Mouse (Mus musculus) gastrocnemius, postnatal 10 days (tissue): Measurements from ENCODE around the gene Lpcat4. TPM values are rescaled to one million over a fixed set of nuclear protein-coding genes. Genes with fewer than 3 reads are reported as not detected.
"Not testable (repeated sequence)": the region's sequence is repeated elsewhere in the genome, so short reads cannot be mapped to it uniquely, and the experiment has no call there.

Experiments used
- DNase-seq: peaks from one replicate; pipeline ENCODE4 v3.0.0; 2021; ENCODE audit warnings: mixed read lengths
- total RNA-seq, 2 experiments: library from RNA; stranded (reverse); gene quantifications; 2 replicates each; pipeline ENCODE4 v1.2.3; 2021

Gene Lpcat4
- total RNA-seq, 2 experiments from 2014 or later: 3.0 to 5.3 TPM

DNA sequence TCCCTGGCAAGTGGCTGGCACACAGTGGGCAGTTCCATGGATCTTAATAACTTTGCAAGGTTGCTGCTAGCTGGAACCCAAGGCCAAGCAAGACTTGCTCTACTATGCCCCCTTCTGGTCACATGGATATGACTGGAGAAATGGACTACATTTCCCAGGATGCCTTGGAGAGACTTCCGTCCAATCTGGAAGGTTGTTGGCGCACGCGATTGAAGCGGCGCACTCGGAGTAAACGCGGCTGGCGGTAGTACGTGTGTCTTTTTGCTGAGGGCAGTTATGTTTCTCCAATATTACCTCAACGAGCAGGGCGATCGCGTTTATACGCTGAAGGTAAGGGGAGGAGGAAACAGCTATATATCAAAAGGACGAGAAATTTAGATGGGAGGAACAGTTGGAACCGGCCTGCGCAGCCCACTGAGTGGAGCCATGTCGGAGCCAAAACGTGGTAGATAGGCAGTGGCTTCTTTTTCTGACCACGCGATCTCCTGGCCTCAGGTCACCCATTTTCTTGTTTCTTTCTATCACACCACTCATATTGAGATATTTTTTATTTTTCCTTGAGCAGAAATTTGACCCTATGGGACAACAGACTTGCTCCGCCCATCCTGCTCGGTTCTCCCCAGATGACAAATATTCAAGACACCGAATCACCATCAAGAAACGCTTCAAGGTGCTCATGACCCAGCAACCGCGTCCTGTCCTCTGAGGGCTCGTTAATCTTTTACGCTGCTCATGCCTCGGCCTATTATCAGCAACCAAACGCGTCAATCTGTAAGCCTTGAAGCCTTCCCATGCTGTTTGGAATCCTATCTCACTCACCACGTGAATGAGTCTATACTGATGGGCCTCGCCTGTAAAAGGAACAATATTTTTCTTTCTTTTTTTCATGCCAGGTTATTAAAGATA lies 22.7 kb downstream of the Lpcat4 start, which contains the start of gene Nop10:
Gene Nop10, plus strand, starts transcription at position 179 of the 906 bp plus-strand sequence.
- DNase-seq: peak; percentile 70

DNA sequence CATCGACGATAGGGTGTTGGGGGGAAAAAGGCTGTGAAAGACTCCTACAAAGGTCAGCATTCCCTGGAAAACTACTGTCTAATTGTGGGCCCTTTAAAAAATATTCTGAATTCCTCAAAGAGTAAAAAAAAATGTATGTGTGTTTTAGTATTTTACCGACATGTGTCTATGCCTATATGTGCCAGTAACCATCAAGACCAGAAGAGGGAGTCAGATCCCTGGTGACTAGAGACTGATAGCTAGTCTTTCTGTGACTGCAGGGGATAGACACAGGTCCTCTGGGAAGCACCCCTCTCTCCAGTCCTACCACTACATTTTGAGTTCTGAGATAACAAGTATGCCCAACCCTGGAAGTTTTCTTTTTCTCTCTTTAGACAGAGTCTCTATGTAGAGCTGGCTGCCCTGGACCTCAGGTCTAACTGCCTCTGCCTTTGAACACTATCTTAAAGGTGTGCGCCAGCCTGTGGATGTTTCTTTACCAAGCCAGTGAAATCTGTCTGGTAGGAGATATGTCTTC lies 23.6 kb downstream of the Lpcat4 start:
- DNase-seq: no peak

DNA sequence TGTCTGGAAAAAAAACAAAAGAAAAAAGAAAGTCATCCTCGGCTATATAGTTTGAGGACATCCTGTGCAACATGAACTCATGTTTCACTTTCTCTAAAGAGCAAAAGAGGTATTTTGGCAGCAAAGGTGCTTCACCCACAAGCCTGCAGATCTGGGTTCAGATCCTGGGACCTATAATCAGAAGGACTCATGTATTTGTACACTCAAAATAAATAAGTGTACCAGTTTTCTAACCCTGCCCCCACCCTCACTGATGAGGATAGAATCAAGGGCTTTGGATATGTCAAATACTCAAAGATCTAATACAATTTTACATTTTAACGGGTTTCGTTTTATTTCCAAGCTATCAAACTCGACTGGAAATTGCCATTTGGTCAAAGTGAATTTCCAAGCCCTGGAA lies 25.1 kb downstream of the Lpcat4 start:
- no peak for DNase-seq

DNA sequence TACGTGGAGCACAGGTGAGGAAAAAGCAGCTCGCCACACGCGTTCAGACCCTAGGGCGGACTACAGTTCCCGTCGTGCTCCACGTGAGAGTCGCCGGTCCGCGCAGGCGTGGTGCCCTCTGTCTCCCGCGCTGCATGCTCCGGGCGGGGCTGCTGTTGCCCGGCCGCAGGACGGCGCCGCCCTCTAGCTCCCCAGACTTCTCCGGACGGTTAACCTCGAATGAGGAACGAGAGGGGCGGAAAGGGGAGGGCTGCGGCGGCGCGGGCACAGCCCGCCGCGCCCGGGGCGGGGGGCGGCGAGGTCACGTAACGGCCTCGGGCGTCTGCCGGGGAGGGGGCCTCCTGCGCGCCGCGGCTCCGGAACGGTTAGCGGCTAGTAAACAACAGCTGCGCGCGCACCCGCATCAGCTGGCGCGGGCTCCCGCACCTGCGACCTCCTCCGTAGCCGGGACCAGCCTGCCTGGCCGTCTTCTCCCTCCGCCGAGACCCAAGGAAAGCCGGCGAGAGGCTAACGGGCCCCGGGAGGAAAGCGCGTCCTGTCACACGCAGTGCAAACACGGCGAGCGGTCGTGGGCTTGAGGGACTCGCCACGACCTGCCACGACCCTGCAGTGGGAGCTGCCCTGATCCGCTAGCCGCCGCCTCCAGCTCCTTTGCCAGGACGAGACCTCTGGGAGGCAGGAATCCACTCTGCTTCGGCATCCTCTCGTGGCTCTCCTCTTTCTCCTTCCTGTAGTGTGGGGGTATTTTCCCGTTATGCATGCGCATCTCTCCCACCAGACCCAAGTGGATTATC lies 26.4 kb downstream of the Lpcat4 start, which contains the start of gene Slc12a6:
Gene Slc12a6, plus strand, starts transcription at position 378 of the 794 bp plus-strand sequence.
- peak; percentile 93 for DNase-seq

DNA sequence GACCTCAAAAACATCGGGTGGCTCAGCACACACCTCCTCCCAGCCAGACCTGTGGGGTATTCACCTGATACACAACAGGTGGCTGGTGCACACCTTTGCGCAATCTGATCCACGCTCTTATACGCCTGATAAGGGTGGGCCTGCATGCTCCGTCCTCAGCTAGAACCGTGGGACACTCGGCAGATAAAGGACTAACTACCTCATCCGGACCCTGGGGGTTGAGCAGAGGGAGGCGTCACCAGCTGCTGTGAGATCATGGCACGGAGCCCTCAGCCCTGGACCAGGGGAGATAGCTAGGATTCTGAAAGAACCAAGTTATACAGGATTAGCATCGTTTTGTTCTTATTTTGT lies 26.9 kb downstream of the Lpcat4 start, which contains the start of gene Gm21985:
Gene Gm21985, plus strand, starts transcription at position 73 of the 351 bp plus-strand sequence.
- peak; percentile 74 for DNase-seq

DNA sequence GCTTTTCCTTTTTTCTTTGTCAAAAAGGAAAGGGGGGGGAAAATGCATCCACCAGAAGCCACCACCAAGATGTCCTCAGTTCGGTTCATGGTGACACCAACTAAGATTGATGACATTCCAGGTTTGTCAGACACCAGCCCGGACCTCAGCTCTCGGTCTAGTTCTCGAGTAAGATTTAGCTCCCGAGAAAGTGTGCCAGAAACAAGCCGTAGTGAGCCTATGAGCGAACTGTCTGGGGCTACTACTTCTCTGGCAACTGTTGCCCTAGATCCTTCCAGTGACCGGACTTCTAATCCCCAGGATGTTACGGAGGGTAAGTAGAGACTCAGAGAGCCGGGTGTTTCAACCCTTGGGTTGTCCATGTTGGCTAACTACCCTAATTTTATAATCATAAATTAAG lies 27.5 kb downstream of the Lpcat4 start:
- no peak for DNase-seq

DNA sequence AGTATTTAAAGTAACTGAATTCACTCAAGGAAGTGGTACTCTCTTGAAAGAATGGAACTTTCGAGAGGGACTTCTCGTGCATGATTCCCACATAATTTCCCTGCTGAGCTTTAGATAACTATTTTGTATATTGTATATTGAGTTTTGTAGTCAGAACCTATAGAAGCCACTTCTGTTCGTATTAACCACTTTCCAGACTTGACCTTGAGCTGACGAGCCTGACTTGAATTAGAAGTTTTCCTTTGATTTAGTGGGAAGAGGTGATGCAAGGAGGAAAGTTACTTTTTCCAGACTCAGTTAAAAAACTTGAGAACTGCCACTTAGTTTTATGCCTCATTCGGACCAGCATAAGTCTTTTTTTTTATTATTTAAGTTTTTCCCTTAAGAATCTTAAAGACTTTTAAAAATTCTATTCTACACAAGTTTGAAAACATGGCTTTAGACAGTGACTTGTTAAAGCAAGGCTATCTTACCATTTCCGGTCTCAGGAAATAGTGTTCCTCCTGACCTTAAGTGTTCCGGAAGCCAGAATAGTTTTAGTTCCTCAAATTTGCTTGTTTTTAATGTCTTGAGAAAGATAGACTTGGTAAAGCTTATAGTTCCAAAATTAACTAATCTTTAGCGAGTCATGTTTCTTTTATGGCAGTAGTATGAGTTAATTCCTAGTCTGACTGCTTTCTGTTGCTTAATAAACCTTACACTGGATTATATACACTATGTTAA lies 28.4 kb downstream of the Lpcat4 start:
- DNase-seq: no peak

DNA sequence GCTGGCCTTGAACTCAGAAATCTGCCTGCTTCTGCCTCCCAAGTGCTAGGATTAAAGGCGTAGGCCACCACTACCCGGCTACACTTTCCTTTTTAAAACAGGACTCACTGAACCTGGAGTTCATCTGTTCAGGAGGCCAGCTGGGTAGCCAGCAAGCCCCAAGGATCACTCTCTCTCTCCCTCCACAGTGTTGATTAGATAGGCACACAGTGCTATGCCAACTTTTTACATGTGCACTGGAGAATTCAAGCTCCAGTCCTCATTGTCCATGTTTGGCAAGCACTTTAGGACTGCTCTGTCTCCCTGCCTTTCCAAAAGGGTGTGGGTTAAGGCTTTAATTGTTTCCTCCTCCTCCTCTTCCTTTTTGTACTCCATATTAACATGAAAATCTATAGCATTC lies 30.7 kb downstream of the Lpcat4 start:
- no peak for DNase-seq

DNA sequence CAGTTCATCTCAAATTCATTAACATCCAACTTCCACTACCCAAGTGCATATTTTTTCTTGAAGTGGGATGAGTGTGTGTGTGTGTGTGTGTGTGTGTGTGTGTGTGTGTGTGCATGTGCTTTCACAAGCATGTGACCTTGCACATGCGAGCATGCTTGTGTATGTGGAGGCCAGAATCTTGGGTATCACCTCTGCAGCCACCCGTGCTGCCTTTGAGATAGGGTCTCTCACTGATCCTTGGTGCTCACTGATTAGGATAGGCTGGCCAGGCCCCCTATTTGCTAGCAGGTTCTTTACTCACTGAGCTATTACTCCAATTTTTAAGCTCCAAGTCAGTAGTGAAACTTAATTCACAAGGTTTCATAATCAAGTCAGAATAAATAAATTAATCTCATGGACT lies 33.6 kb downstream of the Lpcat4 start:
- DNase-seq: no peak

DNA sequence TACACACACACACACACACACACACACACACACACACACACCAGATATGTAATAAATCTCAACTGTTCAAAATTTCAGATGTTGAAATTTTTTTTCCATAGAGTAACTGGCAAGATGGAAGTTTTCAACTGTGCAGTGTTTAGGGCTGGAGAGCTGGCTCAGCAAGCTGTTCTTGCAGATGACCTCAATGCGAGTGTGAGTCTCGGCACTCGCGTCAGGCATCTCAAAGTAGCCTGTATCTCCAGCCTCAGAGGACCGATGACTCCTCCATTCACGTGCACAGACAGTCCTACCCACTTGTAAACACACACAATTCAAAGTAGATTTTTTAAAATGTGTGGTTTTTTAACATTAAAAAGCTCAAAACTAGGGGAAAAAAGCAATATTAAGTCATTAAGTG lies 34.2 kb downstream of the Lpcat4 start:
- DNase-seq: no peak

DNA sequence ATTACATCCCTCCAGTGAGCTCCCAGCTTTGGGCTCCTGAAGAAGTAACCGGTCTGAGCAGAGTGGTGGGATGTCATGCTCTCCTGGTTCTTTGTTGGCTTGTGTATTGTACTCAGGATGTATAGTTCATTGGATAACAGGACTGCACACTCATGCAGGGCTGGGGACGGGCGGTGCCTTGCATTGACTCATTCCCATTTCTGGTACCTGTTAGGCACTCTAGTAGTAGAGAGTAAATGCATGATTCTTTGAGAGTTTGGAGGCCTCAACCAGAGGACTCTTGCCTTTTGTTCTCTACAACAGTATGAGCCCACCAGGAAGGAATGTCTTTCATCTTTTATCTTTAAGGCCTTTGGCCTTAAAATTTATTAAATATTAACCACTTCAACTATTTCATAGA lies 37.6 kb downstream of the Lpcat4 start:
- DNase-seq: no peak

DNA sequence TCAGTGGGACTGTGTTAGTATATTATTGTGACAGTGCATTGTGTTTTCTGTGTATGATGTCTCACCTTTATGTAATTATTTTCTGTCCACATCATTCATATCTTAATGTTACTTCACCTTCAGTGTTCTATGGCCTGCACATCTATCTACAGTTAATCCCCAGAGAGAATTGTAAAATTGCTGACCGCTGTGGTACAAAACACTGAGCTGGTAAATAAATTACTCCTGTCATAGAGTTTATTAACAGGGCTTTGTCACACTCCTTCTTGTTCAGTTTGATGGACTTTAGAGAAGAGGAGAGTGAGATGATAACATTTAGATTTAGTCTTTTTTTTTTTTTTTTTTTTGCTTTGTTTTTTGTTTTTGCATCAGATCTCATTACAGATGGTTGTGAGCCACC lies 43.6 kb downstream of the Lpcat4 start:
- no peak for DNase-seq

DNA sequence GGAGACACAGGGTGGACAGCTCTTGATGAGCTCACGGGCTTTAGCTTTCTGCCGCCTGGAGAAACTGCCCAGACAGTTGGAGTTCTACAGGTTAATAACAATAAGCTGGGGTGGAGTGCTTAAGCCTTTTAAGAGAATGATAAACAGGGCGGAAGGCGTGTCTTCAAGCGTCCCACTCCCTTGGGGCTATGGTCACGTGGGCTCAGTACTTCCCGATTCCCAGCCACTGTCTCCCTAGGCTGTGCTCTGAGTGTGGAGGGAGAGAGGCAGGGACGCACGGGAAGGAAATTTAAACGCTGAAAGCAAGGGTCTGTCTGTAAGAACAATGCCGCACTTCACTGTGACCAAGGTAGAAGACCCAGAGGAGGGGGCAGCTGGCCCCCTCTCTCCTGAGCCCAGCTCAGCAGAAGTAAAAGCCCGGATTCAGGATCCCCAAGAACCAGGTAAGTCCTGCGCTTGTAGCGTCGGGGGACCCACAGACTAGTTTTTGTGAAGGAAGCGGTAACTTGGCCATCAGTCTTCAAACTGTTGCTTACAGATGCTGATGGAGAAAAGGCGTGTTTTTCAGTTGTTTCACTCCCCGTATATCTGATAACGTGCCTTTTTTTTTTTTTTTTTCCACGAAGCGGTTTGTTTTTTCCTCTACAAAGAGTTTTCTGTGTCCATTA lies 45.2 kb downstream of the Lpcat4 start:
- DNase-seq: peak; percentile 20

DNA sequence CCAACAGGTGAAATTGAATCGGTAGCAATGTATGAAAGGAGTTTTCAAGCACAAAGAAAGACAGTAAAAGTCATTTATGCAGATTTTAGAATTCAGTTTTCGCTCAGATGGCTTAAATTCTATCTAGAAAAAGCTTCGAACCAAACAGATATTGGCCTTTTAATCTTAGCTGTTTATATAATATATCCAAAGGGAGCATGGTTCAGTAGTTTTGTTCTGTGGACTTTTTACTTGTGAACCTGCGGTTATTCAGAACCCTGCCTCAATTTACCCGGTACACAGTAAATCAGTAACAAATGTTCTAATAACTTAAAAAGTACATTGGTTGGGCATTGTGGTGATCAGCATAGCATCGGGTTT lies 45.7 kb downstream of the Lpcat4 start:
- DNase-seq: no peak

DNA sequence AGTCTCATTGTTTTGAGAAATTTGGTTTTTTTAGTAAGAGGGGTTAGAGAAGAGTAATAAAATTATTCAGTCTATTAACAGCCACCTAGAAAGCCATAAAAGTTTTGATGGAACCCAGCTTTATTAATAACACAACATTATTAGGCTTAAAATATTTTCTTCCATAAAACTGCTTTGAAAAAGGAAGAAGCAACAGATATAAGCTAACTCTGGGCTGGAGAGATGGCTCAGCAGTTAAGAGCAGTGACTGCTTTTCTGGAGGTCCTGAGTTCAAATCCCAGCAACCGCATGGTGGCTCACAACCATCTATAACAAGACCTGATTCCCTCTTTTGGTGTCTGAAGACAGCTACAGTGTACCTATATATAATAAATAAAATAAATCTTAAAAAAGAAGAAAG lies 46.8 kb downstream of the Lpcat4 start:
- not testable (repeated sequence) for DNase-seq

DNA sequence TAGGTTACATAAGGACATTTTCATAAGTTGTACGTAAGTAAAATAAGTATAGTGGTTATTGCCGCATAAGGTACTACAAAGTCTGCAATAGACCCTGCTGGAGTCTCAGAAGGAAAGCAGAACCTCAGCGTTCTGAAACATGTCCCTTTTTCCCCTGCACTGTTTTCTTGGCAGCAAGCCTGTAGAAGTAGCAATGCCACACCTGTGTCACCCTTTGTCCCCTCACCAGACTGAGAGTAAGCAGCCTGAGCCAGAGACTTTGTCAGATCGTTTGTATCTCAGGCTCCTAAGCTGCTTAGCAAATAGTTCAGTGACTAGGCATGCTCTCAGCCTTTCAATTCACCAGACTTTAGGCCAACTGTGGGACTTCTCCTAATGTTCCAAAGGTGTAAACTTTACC lies 47.8 kb downstream of the Lpcat4 start:
- no peak for DNase-seq

DNA sequence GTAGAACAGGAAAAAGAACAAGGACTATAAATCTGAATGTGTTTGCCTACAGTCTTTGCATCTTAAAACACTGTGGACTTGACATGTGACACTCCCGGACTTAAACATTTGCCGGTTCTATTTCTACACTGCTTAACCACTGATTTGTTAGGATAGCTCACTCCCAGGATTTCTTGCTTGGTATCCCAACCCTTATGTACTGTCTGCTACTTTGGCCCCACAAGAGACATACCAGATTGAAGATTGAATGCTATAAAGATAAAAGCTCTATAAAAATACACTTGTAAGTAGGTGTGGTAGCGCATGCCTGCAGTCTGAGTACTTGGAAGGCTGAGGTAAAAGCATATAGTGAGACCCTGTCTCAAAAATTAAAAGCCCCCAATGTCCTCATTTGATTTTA lies 50.2 kb downstream of the Lpcat4 start:
- DNase-seq: no peak

DNA sequence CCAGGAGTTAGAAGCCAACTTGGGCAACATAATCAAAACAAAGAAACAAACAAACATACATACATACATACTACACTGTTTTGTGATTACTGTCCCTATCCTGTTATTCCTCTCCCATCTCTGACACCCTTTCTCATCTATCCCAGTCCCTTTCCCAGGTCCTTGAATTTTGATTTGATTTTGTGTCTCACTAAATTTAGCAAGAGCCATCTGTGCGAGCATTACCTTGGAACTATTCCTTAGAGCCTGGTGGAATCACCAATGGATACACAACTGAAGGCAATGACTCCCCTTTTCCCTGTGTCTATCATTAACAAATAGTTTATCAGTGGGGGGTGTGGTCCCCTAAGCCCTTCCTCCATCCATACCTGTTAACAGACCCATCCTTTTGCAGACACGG lies 53.6 kb downstream of the Lpcat4 start:
- no peak for DNase-seq

DNA sequence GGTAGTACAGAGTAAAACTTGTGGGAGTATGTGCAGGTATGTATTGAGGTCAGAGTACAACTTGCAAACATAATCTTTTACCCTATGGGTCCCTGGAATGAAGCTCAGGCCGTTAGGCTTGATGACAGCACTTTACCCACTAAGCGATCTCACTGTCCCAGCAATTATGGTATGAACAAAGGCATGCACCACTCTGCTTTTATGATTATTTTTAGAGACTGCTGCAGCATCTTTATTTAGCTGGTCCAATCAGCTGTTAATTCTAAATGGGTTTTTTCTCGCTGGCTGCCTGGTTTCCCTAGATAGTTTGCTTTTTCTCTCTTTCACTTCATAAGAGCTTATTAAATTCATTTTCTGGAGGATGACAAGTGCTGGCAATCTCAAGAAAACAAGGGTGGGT lies 56.9 kb downstream of the Lpcat4 start:
- DNase-seq: no peak
